Mouse (Mus musculus): ENCODE measurements around the gene Irak2. TPM values are rescaled to one million over a fixed set of nuclear protein-coding genes. Genes with fewer than 3 reads are reported as not detected.
A peak's percentile ranks its signal among the peaks of the same experiment; 100 is the strongest.

Irak2 gene
- polyA plus RNA-seq, 1 experiment from 2014 or later: 5.7 TPM

DNA sequence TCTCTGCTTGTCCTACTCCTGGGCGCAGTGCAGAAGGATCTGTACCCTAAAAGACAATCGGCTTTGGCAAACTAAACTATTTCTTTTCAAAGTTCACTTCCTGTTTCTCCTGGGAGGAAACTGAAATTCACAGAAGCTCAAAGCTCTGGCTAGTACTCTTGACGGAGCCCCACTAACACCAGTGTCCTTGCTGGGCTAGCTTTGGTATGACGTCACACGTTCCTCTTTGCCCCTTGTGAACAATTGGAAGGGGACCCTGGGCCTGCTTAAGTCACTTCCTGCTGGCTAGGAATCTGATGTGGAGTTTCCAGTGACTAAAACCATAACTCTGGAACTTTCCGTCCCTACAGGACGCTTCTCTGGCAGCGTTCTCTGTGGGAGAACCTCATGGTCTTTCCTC lies 6.5 kb downstream of the Irak2 start:
- H3K4me1 ChIP-seq (replicated peaks; ENCODE audit: control insufficient read depth, insufficient read depth, low read length): no peaks in the 10 kb centered on the region
- no peak overlapping the region for H3K27ac ChIP-seq (ENCODE audit: low read depth)
- no peaks in the 10 kb centered on the region for H3K36me3 ChIP-seq (ENCODE audit: control insufficient read depth, insufficient read depth, low read length)
- 80% methylated on average over 8 of the region's 8 CpGs for WGBS
- H3K4me3 ChIP-seq (ENCODE audit: low read depth, low read length): no peak overlapping the region
- H3K4me2 ChIP-seq (ENCODE audit: low read length): no peak overlapping the region
- no peaks in the 10 kb centered on the region for H3K27me3 ChIP-seq (replicated peaks; ENCODE audit: control insufficient read depth, insufficient read depth, low read length)
- ATAC-seq (replicated peaks; ENCODE audit: low FRiP score, low TSS enrichment, low read depth) (no peak), DNase-seq (ENCODE audit: low spot score) (no peak)
- H3K9me3 ChIP-seq (ENCODE audit: control insufficient read depth, low read length): no peaks in the 10 kb centered on the region
- H3K9ac ChIP-seq (ENCODE audit: low read length): no peak overlapping the region

DNA sequence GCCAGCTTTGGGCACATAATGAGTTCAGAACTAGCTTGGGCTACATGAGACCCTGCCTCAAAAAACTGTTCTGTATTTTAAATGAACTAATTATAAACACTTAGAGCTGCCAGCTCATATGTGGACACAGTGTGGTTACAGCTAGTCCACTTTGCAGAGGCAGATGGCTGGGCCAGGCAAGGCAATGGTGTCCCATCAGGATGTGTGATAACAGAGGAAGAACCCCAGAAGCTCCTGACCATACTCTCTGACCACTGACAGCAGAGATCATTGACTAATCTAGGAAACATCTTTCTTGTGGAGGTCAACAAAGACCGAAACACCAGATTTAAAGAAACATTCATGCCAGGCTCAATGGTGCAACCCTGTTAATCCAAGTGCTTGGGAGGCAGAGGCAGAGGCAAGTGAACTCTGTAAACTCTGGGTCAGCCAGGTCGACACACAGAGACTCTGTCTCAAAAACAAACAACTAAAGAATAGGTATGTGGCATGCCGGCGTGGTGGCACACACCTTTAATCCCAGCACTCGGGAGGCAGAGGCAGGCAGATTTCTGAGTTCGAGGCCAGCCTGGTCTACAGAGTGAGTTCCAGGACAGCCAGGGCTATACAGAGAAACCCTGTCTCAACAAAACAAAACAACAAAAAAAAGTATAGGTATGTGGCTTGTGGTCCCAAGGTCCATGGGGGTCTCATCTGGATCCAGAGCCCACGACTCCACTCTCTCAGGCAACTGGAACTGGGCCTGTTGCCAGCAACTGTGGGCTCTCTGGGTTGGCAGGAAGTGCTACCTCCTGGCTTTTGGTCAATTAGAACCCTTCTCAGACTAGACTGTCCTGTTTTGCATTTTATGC lies 11.3 kb downstream of the Irak2 start:
- no peak overlapping the region for H3K27ac ChIP-seq (ENCODE audit: low read depth)
- H3K4me2 ChIP-seq (ENCODE audit: low read length): no peak overlapping the region
- WGBS: 81% methylated on average over 7 of the region's 7 CpGs
- H3K27me3 ChIP-seq (replicated peaks; ENCODE audit: control insufficient read depth, insufficient read depth, low read length): no peaks in the 10 kb centered on the region
- no peaks in the 10 kb centered on the region for H3K4me1 ChIP-seq (replicated peaks; ENCODE audit: control insufficient read depth, insufficient read depth, low read length)
- H3K9me3 ChIP-seq (ENCODE audit: control insufficient read depth, low read length): no peaks in the 10 kb centered on the region
- no peak overlapping the region for H3K9ac ChIP-seq (ENCODE audit: low read length)
- DNase-seq (ENCODE audit: low spot score): no peak
- no peak overlapping the region for H3K4me3 ChIP-seq (ENCODE audit: low read depth, low read length)
- no peaks in the 10 kb centered on the region for H3K36me3 ChIP-seq (ENCODE audit: control insufficient read depth, insufficient read depth, low read length)
- no peak for ATAC-seq (replicated peaks; ENCODE audit: low FRiP score, low TSS enrichment, low read depth)

DNA sequence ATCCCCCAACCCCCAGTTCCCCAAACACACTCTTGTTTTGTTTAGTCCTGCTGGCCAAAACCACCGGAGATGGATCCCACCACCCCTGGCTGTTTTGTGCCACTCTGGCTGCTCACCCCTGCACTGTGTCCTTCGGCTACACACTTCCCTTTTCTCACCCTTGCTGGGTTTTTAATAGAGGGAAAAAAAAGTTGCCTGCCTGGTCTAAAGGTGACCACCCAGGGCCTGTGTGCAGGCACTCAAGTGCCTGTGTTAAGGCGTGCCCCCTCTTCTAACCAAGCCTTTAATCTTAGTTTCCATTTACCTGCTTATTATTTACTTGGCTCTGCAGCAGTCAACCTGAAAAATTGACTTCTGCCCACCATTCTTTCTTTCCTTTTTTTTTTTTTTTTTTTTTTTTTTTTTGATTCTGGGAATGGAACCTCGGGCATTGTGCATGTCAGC lies 12.0 kb downstream of the Irak2 start:
- no peak overlapping the region for H3K4me2 ChIP-seq (ENCODE audit: low read length)
- H3K4me1 ChIP-seq (replicated peaks; ENCODE audit: control insufficient read depth, insufficient read depth, low read length): no peaks in the 10 kb centered on the region
- 83% methylated on average over 4 of the region's 4 CpGs for WGBS
- H3K9me3 ChIP-seq (ENCODE audit: control insufficient read depth, low read length): no peaks in the 10 kb centered on the region
- H3K9ac ChIP-seq (ENCODE audit: low read length): no peak overlapping the region
- no peaks in the 10 kb centered on the region for H3K27me3 ChIP-seq (replicated peaks; ENCODE audit: control insufficient read depth, insufficient read depth, low read length)
- no peak overlapping the region for H3K27ac ChIP-seq (ENCODE audit: low read depth)
- ATAC-seq (replicated peaks; ENCODE audit: low FRiP score, low TSS enrichment, low read depth) (no peak), DNase-seq (ENCODE audit: low spot score) (no peak)
- H3K36me3 ChIP-seq (ENCODE audit: control insufficient read depth, insufficient read depth, low read length): no peaks in the 10 kb centered on the region
- no peak overlapping the region for H3K4me3 ChIP-seq (ENCODE audit: low read depth, low read length)

- 60% methylated on average over 3 of the region's 3 CpGs for WGBS
- DNase-seq (ENCODE audit: low spot score) (no peak), ATAC-seq (replicated peaks; ENCODE audit: low FRiP score, low TSS enrichment, low read depth) (0 out of 2 replicates have a peak, but pooled peaks have one; percentile 51)
- Histone ChIP-seq H3K4me3 (ENCODE audit: low read depth, low read length) (no peak overlapping the region), H3K9ac (ENCODE audit: low read length) (no peak overlapping the region), H3K27ac (ENCODE audit: low read depth) (no peak overlapping the region), H3K4me1 (replicated peaks; ENCODE audit: control insufficient read depth, insufficient read depth, low read length) (no peaks in the 10 kb centered on the region), H3K27me3 (replicated peaks; ENCODE audit: control insufficient read depth, insufficient read depth, low read length) (no peaks in the 10 kb centered on the region), H3K4me2 (ENCODE audit: low read length) (no peak overlapping the region), H3K36me3 (ENCODE audit: control insufficient read depth, insufficient read depth, low read length) (no peaks in the 10 kb centered on the region), H3K9me3 (ENCODE audit: control insufficient read depth, low read length) (no peaks in the 10 kb centered on the region)
Measured at GRCm38 (mm10) chr6:113651626-113652025, 13.4 kb downstream of the Irak2 start.

GRCm38 (mm10) chr6:113653551-113653950 lies 15.3 kb downstream of the Irak2 start:
- no peak for DNase-seq (ENCODE audit: low spot score)
- Histone ChIP-seq H3K4me1 (replicated peaks; ENCODE audit: control insufficient read depth, insufficient read depth, low read length) (no peaks in the 10 kb centered on the region), H3K4me2 (ENCODE audit: low read length) (no peak overlapping the region), H3K9me3 (ENCODE audit: control insufficient read depth, low read length) (no peaks in the 10 kb centered on the region), H3K9ac (ENCODE audit: low read length) (no peak overlapping the region), H3K27ac (ENCODE audit: low read depth) (no peak overlapping the region), H3K4me3 (ENCODE audit: low read depth, low read length) (no peak overlapping the region), H3K27me3 (replicated peaks; ENCODE audit: control insufficient read depth, insufficient read depth, low read length) (no peaks in the 10 kb centered on the region), H3K36me3 (ENCODE audit: control insufficient read depth, insufficient read depth, low read length) (no peaks in the 10 kb centered on the region)
- no peak for ATAC-seq (replicated peaks; ENCODE audit: low FRiP score, low TSS enrichment, low read depth)
- WGBS: 93% methylated on average over 7 of the region's 7 CpGs

DNA sequence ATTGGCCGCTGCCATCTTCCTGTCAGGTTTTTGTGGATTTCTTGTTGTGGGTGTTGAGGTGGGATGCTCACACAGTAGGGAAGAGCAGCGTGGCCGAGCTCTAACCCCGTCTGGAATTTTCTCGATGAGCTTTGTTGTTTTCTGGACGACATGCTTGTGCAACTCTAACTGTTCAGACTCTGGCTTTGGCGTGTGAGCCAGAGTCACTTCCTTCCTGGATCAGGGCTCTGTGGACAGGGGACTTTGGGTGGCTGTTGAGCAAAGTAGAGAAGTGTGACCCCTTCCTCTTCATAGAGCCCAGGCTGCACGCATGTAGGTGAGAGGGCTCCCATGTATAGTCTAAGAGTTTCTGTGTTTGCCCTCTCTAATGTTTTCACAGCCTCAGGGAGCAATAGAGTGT lies 15.8 kb downstream of the Irak2 start:
- Histone ChIP-seq H3K4me3 (ENCODE audit: low read depth, low read length) (no peak overlapping the region), H3K4me2 (ENCODE audit: low read length) (no peak overlapping the region), H3K27me3 (replicated peaks; ENCODE audit: control insufficient read depth, insufficient read depth, low read length) (no peaks in the 10 kb centered on the region), H3K9me3 (ENCODE audit: control insufficient read depth, low read length) (no peaks in the 10 kb centered on the region), H3K9ac (ENCODE audit: low read length) (no peak overlapping the region), H3K36me3 (ENCODE audit: control insufficient read depth, insufficient read depth, low read length) (no peaks in the 10 kb centered on the region), H3K4me1 (replicated peaks; ENCODE audit: control insufficient read depth, insufficient read depth, low read length) (no peaks in the 10 kb centered on the region), H3K27ac (ENCODE audit: low read depth) (no peak overlapping the region)
- ATAC-seq (replicated peaks; ENCODE audit: low FRiP score, low TSS enrichment, low read depth) (no peak), DNase-seq (ENCODE audit: low spot score) (no peak)
- 84% methylated on average over 8 of the region's 8 CpGs for WGBS

DNA sequence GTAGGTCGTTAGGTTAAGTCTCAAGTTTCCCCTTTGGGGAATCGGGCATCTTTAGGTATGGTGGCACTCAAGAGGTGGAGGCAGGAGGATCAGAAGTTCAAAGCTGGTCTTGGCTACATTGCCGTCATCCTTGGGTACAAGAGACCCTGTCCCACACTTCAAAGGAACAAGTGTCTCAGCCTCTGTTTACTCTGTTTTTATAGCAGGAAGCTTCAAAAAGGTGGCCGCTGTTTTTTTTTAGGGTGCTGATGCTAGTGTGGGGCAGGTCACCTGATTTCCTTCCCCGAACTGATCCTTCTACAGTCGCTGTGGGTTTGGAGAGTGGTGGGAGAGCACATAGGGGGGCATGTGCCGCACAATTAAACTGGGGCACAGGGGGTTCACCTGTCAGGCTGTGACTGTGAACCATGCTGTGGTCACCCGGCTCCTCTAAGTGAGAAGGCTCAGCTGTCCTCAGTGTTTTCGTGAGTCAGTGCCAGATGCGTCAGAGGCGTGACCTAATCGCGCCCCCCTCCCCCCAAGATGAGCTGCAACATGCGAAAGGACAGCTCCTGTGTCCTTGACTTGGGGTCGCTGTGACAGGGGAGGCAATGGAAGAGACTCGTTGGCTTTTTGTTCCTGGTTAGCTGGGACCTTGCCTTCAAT lies 16.6 kb downstream of the Irak2 start:
- no peak overlapping the region for H3K27ac ChIP-seq (ENCODE audit: low read depth)
- DNase-seq (ENCODE audit: low spot score) (no peak), ATAC-seq (replicated peaks; ENCODE audit: low FRiP score, low TSS enrichment, low read depth) (no peak)
- H3K4me1 ChIP-seq (replicated peaks; ENCODE audit: control insufficient read depth, insufficient read depth, low read length): no peaks in the 10 kb centered on the region
- 56% methylated on average over 16 of the region's 16 CpGs for WGBS
- no peaks in the 10 kb centered on the region for H3K36me3 ChIP-seq (ENCODE audit: control insufficient read depth, insufficient read depth, low read length)
- H3K4me3 ChIP-seq (ENCODE audit: low read depth, low read length): no peak overlapping the region
- no peak overlapping the region for H3K4me2 ChIP-seq (ENCODE audit: low read length)
- no peaks in the 10 kb centered on the region for H3K9me3 ChIP-seq (ENCODE audit: control insufficient read depth, low read length)
- no peaks in the 10 kb centered on the region for H3K27me3 ChIP-seq (replicated peaks; ENCODE audit: control insufficient read depth, insufficient read depth, low read length)
- H3K9ac ChIP-seq (ENCODE audit: low read length): no peak overlapping the region

- ATAC-seq (replicated peaks; ENCODE audit: low FRiP score, low TSS enrichment, low read depth): no peak
- no peak overlapping the region for H3K4me3 ChIP-seq (ENCODE audit: low read depth, low read length)
- H3K27me3 ChIP-seq (replicated peaks; ENCODE audit: control insufficient read depth, insufficient read depth, low read length): no peaks in the 10 kb centered on the region
- H3K4me1 ChIP-seq (replicated peaks; ENCODE audit: control insufficient read depth, insufficient read depth, low read length): 0 out of 2 replicates have a peak, but pooled peaks cover 3% of the 10 kb centered on the region
- WGBS: 93% methylated on average over 3 of the region's 3 CpGs
- DNase-seq (ENCODE audit: low spot score): no peak
- no peaks in the 10 kb centered on the region for H3K36me3 ChIP-seq (ENCODE audit: control insufficient read depth, insufficient read depth, low read length)
- H3K27ac ChIP-seq (ENCODE audit: low read depth): no peak overlapping the region
- H3K9me3 ChIP-seq (ENCODE audit: control insufficient read depth, low read length): no peaks in the 10 kb centered on the region
- H3K9ac ChIP-seq (ENCODE audit: low read length): no peak overlapping the region
- H3K4me2 ChIP-seq (ENCODE audit: low read length): no peak overlapping the region
Measured at GRCm38 (mm10) chr6:113655475-113655874, 17.2 kb downstream of the Irak2 start.

Measured in intestine, embryonic 14.5 days (tissue).